Mouse (Mus musculus): ENCODE data around the gene Tpcn2. TPM values are rescaled to one million over a fixed set of nuclear protein-coding genes. Genes with fewer than 3 reads are reported as not detected.

Tpcn2 gene
- polyA plus RNA-seq, 1 experiment from 2014 or later = 3.2 TPM

- H3K27ac ChIP-seq (replicated peaks) = no peak overlapping the region
- no peaks in the 10 kb centered on the region for H3K36me3 ChIP-seq
- H3K9me3 ChIP-seq (replicated peaks) = no peaks in the 10 kb centered on the region
- H3K9ac ChIP-seq (replicated peaks) = no peak overlapping the region
- no peaks in the 10 kb centered on the region for H3K27me3 ChIP-seq (replicated peaks)
- 41% methylated on average over 6 of the region's 6 CpGs for WGBS
- H3K4me1 ChIP-seq = no peaks in the 10 kb centered on the region
- no peak for ATAC-seq (ENCODE audit: low FRiP score)
- H3K4me2 ChIP-seq = no peak overlapping the region
- H3K4me3 ChIP-seq (replicated peaks) = no peak overlapping the region
Observed at GRCm38 (mm10) chr7:145293859-145294258, 10.0 kb upstream of the Tpcn2 start.

- no peak for ATAC-seq (ENCODE audit: low FRiP score)
- Histone ChIP-seq H3K4me2 (no peak overlapping the region), H3K27ac (replicated peaks) (no peak overlapping the region), H3K9ac (replicated peaks) (no peak overlapping the region), H3K27me3 (replicated peaks) (no peaks in the 10 kb centered on the region), H3K9me3 (replicated peaks) (no peaks in the 10 kb centered on the region), H3K4me3 (replicated peaks) (no peak overlapping the region), H3K36me3 (no peaks in the 10 kb centered on the region), H3K4me1 (no peaks in the 10 kb centered on the region)
- WGBS = 61% methylated on average over 2 of the region's 2 CpGs
Observed at GRCm38 (mm10) chr7:145292726-145293125, 8.9 kb upstream of the Tpcn2 start.

GRCm38 (mm10) chr7:145291847-145292246 is 8.0 kb upstream of the Tpcn2 start:
- Histone ChIP-seq H3K9ac (replicated peaks) (no peak overlapping the region), H3K9me3 (replicated peaks) (no peaks in the 10 kb centered on the region), H3K27me3 (replicated peaks) (no peaks in the 10 kb centered on the region), H3K36me3 (no peaks in the 10 kb centered on the region), H3K27ac (replicated peaks) (no peak overlapping the region), H3K4me1 (no peaks in the 10 kb centered on the region), H3K4me2 (no peak overlapping the region), H3K4me3 (replicated peaks) (no peak overlapping the region)
- no peak for ATAC-seq (ENCODE audit: low FRiP score)
- 92% methylated on average over 2 of the region's 2 CpGs for WGBS

- no peaks in the 10 kb centered on the region for H3K27me3 ChIP-seq (replicated peaks)
- no peak overlapping the region for H3K27ac ChIP-seq (replicated peaks)
- no peak overlapping the region for H3K9ac ChIP-seq (replicated peaks)
- no peaks in the 10 kb centered on the region for H3K9me3 ChIP-seq (replicated peaks)
- 22% methylated on average over 5 of the region's 5 CpGs for WGBS
- H3K4me1 ChIP-seq = peaks cover under 1% of the 10 kb centered on the region; the same call in 1 of the 2 replicates
- no peaks in the 10 kb centered on the region for H3K36me3 ChIP-seq
- H3K4me3 ChIP-seq (replicated peaks) = no peak overlapping the region
- no peak overlapping the region for H3K4me2 ChIP-seq
- ATAC-seq (ENCODE audit: low FRiP score) = no peak
Observed at GRCm38 (mm10) chr7:145289302-145289701, 5.5 kb upstream of the Tpcn2 start.

- WGBS = 80% methylated on average over 6 of the region's 6 CpGs
- no peak overlapping the region for H3K4me2 ChIP-seq
- H3K36me3 ChIP-seq = no peaks in the 10 kb centered on the region
- no peak overlapping the region for H3K9ac ChIP-seq (replicated peaks)
- H3K4me3 ChIP-seq (replicated peaks) = no peak overlapping the region
- no peak for ATAC-seq (ENCODE audit: low FRiP score)
- peaks cover 11% of the 10 kb centered on the region for H3K4me1 ChIP-seq
- H3K27ac ChIP-seq (replicated peaks) = no peak overlapping the region
- no peaks in the 10 kb centered on the region for H3K27me3 ChIP-seq (replicated peaks)
- H3K9me3 ChIP-seq (replicated peaks) = no peaks in the 10 kb centered on the region
Observed at GRCm38 (mm10) chr7:145287410-145287809, 3.6 kb upstream of the Tpcn2 start.

- Histone ChIP-seq H3K4me2 (no peak overlapping the region), H3K36me3 (no peaks in the 10 kb centered on the region), H3K4me1 (peaks cover 11% of the 10 kb centered on the region), H3K4me3 (replicated peaks) (no peak overlapping the region), H3K9me3 (replicated peaks) (no peaks in the 10 kb centered on the region), H3K9ac (replicated peaks) (no peak overlapping the region), H3K27me3 (replicated peaks) (no peaks in the 10 kb centered on the region), H3K27ac (replicated peaks) (no peak overlapping the region)
- no peak for ATAC-seq (ENCODE audit: low FRiP score)
- WGBS = 79% methylated on average over 4 of the region's 4 CpGs
Observed at GRCm38 (mm10) chr7:145285476-145285875, 1.7 kb upstream of the Tpcn2 start.

GRCm38 (mm10) chr7:145284293-145284692 is 482 bp upstream of the Tpcn2 start:
- no peak for ATAC-seq (ENCODE audit: low FRiP score)
- Histone ChIP-seq H3K4me1 (peaks cover 11% of the 10 kb centered on the region), H3K36me3 (no peaks in the 10 kb centered on the region), H3K9ac (replicated peaks) (no peak overlapping the region), H3K4me3 (replicated peaks) (0 out of 2 replicates have a peak overlapping the region, but pooled peaks have one; percentile 50), H3K27ac (replicated peaks) (no peak overlapping the region), H3K9me3 (replicated peaks) (no peaks in the 10 kb centered on the region), H3K27me3 (replicated peaks) (no peaks in the 10 kb centered on the region), H3K4me2 (peak overlapping the region; percentile 74)
- 60% methylated on average over 3 of the region's 3 CpGs for WGBS

- H3K4me1 ChIP-seq = peaks cover 11% of the 10 kb centered on the region
- no peaks in the 10 kb centered on the region for H3K27me3 ChIP-seq (replicated peaks)
- peak overlapping the region; percentile 74 for H3K4me2 ChIP-seq
- no peaks in the 10 kb centered on the region for H3K36me3 ChIP-seq
- 65% methylated on average over 4 of the region's 4 CpGs for WGBS
- no peak overlapping the region for H3K27ac ChIP-seq (replicated peaks)
- H3K9me3 ChIP-seq (replicated peaks) = no peaks in the 10 kb centered on the region
- peak overlapping the region; percentile 50 for H3K4me3 ChIP-seq (replicated peaks)
- H3K9ac ChIP-seq (replicated peaks) = 0 out of 2 replicates have a peak overlapping the region, but pooled peaks have one; percentile 49
- ATAC-seq (ENCODE audit: low FRiP score) = 0 out of 2 replicates have a peak, but pooled peaks have one; percentile 2
Observed at GRCm38 (mm10) chr7:145283041-145283440, 770 bp downstream of the Tpcn2 start.

GRCm38 (mm10) chr7:145281396-145281795 is 2.4 kb downstream of the Tpcn2 start:
- Histone ChIP-seq H3K36me3 (no peaks in the 10 kb centered on the region), H3K27me3 (replicated peaks) (no peaks in the 10 kb centered on the region), H3K9ac (replicated peaks) (no peak overlapping the region), H3K27ac (replicated peaks) (no peak overlapping the region), H3K4me1 (peaks cover 11% of the 10 kb centered on the region), H3K4me2 (no peak overlapping the region), H3K9me3 (replicated peaks) (no peaks in the 10 kb centered on the region), H3K4me3 (replicated peaks) (no peak overlapping the region)
- no peak for ATAC-seq (ENCODE audit: low FRiP score)
- WGBS = 90% methylated on average over 4 of the region's 4 CpGs

GRCm38 (mm10) chr7:145275488-145275887 is 8.3 kb downstream of the Tpcn2 start:
- WGBS = 93% methylated on average over 3 of the region's 3 CpGs
- ATAC-seq (ENCODE audit: low FRiP score) = no peak
- Histone ChIP-seq H3K4me1 (no peaks in the 10 kb centered on the region), H3K4me3 (replicated peaks) (no peak overlapping the region), H3K27ac (replicated peaks) (no peak overlapping the region), H3K4me2 (no peak overlapping the region), H3K9ac (replicated peaks) (no peak overlapping the region), H3K36me3 (peaks cover 4% of the 10 kb centered on the region), H3K27me3 (replicated peaks) (no peaks in the 10 kb centered on the region), H3K9me3 (replicated peaks) (no peaks in the 10 kb centered on the region)

- H3K4me1 ChIP-seq = no peaks in the 10 kb centered on the region
- no peak overlapping the region for H3K4me3 ChIP-seq (replicated peaks)
- WGBS = 98% methylated on average over 5 of the region's 5 CpGs
- no peaks in the 10 kb centered on the region for H3K9me3 ChIP-seq (replicated peaks)
- no peak overlapping the region for H3K4me2 ChIP-seq
- H3K27me3 ChIP-seq (replicated peaks) = no peaks in the 10 kb centered on the region
- H3K36me3 ChIP-seq = peaks cover 4% of the 10 kb centered on the region
- no peak for ATAC-seq (ENCODE audit: low FRiP score)
- no peak overlapping the region for H3K9ac ChIP-seq (replicated peaks)
- H3K27ac ChIP-seq (replicated peaks) = no peak overlapping the region
Observed at GRCm38 (mm10) chr7:145270955-145271354, 12.9 kb downstream of the Tpcn2 start.

GRCm38 (mm10) chr7:145268890-145269289 is 14.9 kb downstream of the Tpcn2 start:
- peaks cover 4% of the 10 kb centered on the region; the same call in 1 of the 2 replicates for H3K36me3 ChIP-seq
- H3K4me2 ChIP-seq = no peak overlapping the region
- no peak overlapping the region for H3K27ac ChIP-seq (replicated peaks)
- no peaks in the 10 kb centered on the region for H3K27me3 ChIP-seq (replicated peaks)
- H3K4me3 ChIP-seq (replicated peaks) = no peak overlapping the region
- WGBS = 93% methylated on average over 7 of the region's 7 CpGs
- no peak overlapping the region for H3K9ac ChIP-seq (replicated peaks)
- H3K4me1 ChIP-seq = no peaks in the 10 kb centered on the region
- no peaks in the 10 kb centered on the region for H3K9me3 ChIP-seq (replicated peaks)
- no peak for ATAC-seq (ENCODE audit: low FRiP score)

GRCm38 (mm10) chr7:145266011-145266410 is 17.8 kb downstream of the Tpcn2 start:
- Histone ChIP-seq H3K4me1 (no peaks in the 10 kb centered on the region), H3K4me2 (no peak overlapping the region), H3K36me3 (no peaks in the 10 kb centered on the region), H3K4me3 (replicated peaks) (no peak overlapping the region), H3K9ac (replicated peaks) (no peak overlapping the region), H3K27ac (replicated peaks) (no peak overlapping the region), H3K9me3 (replicated peaks) (no peaks in the 10 kb centered on the region), H3K27me3 (replicated peaks) (no peaks in the 10 kb centered on the region)
- ATAC-seq (ENCODE audit: low FRiP score) = no peak
- WGBS = 92% methylated on average over 2 of the region's 2 CpGs
